Mouse (Mus musculus) right cerebral cortex, postnatal 4 days (tissue): ENCODE results near the gene Stx6.

ENCODE experiments used
- DNase-seq: peaks from one replicate; pipeline ENCODE4 v3.0.0-alpha.2; 2022

The Stx6 gene

DNA sequence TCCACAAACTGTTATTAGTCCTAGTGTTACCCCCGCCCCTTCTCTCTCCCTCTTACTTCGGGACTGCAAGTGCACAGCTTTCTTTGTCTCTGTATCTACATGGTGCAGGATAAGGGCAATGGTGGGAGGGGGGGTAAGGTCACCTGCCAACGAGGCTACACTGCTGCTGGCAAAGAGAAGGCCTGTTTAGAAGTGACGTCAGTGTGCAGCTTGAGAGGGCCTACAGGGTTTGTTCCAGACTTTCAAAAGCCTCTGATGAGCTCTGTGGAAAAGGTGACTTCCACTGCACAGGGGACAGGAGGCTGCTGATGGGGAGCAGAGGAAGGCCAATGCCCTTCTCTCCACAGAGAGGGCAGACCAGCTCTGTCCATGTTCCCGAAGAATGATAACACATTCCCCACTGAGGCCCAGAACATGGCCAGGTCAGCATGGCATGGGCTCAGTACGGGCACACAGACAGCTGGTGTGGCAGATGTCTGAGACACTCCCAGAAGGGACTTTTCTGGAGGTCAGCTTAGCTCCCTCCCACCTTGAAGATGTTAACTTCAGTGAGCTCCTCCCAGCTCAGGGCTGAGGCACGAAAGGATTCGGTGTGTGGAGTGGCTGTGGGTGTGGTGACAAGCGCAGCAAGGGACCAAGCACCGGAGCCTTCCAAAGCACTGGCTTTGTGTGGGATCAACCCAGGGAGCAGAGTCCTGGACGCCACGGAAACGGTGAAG, 78.0 kb downstream of the Stx6 start:
- no peak for DNase-seq

DNA sequence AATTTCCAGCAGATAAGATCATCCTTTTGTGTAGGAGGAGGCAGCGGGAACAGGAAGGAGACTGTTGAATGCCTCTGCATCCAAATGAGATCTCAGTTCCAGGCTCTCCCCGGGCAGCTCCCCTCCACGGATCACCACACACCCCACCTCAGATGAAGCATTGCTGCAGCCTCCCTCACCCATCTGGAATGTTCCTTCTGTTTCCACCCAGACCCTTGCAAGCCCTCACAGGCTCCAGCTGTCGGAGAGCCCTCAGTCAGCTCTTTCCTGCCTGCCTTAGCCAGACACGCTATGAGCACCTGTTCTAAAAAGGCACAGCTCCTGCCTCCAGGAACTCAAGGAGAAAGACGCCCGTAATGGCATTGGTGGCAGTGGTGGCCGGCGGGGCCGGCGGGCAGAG, 78.9 kb downstream of the Stx6 start:
- DNase-seq: no peak

DNA sequence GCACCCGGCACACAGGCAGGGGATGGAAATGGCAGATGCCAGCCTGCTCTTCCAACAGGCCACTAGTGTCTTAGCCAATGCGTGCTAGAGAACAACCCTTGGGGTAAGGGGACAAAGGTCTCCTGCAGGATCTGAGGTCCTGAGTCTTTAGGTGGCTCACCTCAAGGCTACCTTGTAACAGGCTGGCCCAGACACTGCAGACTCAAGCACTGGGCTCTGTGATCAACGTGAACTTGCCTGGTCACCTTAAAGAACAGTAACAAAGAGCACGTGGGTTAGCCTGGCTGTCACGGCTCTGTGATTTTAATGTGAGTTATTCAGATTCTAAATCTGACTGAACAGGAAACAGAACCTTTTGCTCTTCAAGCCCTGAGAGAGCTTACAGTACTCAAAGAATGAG, 79.6 kb downstream of the Stx6 start:
- no peak for DNase-seq

DNA sequence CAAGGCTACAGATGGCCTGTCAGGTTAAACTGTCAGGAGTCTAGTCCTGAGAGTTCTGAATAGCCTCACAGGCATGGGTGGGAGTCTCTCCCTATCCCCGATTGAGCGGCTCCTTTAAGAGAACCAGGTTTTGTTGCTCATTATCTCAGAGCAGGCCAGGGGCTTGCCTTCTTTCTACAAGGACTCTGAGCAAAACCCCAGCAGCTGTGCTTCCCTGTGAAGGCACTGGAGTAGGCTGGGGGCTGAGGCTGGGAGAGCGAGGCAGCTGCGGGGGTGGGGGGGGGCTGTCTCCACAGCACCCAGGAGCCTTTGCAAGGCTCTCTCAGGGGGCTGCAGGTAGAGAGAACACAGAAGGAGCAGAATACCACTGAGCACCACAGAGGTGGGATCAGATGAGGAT, 80.7 kb downstream of the Stx6 start:
- no peak for DNase-seq

DNA sequence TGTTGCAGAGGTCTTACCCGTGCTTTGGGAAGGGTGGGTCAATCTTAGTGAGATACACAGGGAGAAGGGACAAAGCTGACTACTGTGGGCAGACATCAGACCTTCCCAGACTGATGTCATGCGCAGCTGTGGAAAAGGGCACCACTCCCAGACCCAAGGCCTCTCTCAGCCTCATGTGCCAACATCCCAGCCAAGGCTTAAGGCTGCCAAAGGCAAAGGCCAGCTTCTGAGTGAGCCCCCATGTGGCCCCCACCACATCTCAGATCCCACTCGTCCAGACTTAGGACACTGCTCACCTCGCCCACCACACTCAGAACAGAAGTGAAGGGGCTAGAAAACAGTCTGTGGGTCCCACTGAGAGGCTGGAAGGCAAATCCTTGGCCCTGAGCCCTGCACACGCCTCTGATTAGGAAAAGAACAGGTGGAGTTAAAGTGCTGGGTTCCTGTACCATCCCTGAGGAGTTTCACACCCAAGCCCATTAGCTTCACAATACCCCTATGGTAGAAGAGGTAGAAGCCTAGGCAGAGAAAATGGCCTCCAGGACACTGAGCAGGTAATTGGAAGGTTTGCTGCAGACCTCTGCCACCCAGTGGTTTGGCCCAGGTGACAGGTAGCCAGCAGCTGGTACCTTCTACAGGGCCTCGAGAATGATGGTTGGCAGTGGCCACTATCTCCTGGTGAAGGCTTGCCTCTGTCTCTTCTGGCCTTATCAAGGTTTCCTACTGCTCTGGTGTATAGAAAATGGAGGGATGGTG, 81.6 kb downstream of the Stx6 start:
- DNase-seq: no peak

DNA sequence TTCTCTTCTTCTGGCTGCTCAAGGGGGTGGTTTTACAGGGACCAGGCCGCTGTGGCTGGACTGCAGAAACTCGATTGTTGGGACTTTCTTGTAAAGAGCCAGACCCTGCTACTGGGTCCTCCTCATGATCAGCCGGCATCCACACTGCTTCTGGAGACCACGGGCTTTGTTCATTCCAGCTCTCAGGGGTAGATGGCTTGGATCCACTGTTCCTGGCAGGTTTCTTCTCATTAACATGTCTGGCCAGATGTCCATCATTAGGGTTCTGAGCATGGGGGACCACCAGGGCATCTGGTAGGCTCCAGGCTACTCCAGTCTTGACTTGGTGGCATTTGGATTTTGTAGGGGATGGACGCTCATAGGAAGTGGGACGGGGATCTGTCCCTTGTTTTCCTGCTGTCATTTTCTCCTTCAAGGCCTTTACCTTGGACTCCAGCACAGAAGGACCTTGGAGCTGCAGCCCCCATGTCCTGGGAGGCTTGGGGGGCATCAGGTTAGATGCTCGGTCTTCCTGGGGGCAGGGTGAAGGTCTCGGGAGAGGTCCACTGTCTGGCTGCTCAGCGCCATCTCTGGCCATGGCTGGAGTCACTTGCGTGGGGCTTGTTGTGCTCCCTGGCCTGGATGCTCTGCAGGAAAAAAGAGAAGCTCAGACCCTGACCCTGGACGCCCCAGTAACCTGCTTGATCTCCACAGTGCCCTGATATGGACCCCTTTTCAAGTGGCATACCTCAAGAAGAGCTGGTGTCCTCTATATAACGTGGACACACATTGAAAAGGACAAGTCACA, 83.4 kb downstream of the Stx6 start:
- DNase-seq: no peak

DNA sequence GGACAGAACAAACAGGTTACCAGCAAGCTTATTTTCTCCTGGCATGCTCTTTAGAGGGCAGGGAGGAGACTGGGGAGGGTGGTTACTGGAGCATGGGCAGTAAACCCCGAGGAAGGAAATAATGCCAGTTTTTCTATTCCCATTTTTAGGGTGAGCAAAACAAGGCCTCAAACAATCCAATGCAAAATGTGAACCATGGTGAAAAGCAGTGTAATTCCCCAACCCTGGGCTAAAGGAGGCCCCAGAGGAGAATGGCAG, 83.9 kb downstream of the Stx6 start:
- no peak for DNase-seq

DNA sequence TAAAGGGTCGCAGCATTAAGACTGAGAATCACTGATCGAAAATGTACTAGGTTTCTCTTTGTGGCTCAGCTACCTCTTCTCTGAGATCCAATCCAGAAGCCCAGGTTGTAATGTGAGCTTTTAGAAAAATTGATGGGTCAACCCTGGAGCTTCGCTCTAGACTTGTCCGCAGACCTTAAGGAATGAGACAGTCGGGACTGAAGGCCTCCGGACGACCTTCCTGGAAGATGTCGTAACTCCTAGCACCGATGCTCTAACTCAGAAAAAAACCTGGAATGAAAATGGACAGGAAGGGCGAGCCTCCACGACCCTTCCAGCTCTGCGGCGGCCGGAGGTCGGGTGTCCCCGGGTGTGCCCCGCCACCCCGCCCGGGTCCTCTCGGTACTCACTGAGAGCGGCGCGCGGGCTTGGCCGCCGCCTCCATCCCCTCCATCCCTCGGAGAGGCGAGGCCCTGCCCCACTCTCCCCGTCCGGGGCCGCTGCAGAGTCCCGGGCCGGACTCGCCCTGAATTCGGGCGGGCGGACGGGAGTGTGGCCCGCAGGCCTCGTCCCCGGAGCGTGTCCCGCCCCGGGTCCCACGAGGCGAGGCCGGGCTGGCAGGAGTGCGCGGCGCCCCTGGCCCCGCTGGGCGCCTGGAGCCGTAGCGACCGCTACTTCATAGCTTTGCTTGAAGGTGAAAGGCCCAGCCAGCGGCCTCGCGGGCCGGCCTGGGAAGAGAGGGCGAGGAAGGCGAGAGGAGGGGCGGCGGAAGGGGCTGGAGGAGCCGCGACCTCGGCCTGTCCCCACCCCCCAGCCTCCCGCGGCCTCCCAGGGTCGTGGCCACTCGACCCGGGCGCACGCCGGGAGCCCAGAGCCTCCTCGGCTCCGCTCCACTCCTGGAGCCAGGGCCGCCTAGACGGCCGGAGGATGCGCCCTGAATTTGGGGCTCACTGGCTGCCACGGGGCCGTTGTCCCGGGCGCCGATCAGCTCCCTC, 85.6 kb downstream of the Stx6 start, which contains the start of gene BC034090:
Gene BC034090, minus strand, starts transcription at position 648 of the 974 bp plus-strand sequence.
- DNase-seq: no peak

DNA sequence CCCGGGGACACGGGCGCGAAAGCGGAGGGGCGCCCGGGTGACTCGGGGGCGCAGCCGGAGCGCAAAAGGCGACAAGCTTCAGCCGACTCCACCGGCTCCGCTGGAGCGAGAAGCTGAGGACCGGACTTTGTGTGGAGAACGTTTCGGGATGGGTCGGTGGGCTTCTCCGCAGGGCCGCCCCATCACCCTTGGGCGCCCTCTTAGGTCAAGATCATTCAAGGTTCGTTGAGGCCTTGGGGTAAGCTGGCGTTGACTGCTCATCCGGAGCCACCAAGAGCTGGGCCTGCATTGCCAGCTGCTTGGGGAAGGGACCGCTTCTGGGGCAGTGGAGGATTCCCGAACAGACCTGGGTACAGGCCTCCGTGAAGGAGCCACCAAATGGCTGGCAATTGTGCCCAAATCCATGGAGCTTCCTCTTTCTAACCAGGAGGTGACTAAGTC, 86.3 kb downstream of the Stx6 start:
- DNase-seq: no peak

DNA sequence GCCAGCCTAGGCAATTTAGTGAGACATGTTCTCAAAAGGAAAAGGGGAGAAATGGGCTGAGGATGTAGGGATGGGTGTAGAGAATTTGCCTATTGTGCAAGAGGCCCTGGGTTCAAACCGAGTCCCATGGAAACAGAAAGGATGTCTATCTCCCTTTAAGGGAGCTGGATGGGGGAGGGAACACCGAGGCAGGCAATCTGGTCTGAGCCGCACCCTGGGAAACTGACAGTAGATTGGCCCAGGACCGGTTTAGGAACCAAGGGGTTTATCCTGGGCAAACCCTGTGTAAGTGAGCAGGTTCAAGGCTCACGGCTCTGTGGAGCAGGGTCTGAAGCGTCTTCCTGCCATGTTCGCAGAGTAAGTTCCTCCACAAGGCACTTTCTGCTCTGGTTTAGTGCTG, 87.0 kb downstream of the Stx6 start:
- no peak for DNase-seq

DNA sequence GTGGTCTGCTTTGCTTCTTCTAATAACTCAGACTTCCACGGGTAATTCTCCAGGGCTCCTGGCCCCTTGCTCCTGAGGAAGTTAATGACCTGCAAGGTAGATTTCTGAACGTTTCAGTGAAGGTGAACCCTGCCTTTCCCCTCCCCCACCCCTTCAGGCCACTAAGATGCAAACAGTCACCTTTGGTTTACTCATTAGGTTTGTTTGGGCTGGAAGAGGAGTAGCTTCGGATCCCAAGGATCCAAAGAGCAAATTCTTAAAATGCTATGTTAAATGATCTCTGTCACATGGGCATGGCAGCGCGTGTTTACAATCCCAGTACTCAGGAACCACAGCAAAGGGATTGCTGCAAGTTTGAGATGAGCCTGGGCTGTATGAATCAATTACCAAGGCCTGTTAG, 88.9 kb downstream of the Stx6 start:
- DNase-seq: no peak

DNA sequence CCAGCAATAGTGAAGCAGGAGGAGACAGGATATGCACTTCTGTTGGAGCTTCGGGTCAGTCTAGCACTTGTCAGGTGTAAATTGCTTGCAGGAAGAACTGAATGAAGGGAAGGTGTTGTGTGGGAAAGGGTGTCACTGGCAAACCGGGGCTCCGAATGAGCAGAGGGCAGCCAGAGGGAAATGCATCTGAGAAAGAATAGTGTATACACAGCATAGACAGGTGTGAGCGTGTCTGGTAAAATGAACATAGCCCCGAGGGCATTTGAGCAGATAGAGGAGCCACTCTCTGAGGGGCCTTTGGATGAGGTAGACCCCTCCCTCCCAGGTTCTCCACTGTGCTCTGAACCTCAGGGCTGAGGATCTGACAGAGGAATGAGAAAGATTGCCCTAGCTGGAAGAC, 89.5 kb downstream of the Stx6 start:
- DNase-seq: no peak

DNA sequence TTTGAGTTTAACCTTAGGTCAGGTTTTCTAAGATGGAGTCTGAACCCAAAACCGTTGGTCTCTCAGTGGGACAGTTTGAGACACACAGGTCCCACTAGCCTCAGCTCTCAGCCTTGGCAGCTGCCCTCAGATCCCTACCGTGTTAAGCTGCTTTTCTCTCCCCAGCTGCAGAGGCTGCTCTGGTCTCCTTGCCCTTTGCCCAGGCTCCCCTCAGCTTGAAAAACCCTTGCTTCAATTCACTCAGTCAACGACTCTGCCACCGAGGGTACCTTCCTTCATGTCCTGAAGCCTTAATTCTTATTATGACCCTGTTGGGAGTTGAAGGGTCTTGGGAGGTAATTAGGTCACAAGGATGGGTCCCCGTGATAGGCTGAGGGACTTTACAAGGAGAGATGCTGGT, 91.4 kb downstream of the Stx6 start:
- DNase-seq: no peak

DNA sequence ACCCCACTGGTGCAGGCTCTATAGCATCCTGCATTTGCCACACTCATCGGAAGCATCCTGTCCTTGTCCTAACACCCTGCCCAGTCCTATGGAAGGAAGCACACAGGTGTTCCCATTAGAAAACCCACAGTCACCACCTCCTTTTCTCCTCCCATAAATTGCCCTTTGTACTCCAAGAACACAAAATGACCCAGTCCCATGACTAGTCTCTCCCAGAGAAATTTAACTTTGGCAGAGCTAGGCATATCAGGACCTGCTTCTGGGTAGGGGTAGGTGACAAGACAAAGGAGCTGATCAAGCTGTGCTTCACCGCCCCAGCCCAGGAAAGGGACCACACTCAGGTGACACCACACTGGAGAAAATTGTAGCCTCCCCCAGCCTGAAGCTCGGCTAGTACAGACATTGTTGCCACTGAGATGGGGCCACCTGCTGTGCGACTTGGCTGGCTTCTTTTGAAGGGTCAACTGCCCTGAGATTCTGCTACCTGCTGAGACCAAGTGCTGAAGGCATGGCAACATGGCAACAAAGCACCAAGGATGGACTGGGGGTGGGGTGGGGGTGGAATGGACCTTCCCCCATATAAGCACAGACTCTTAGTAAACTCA, 92.1 kb downstream of the Stx6 start:
- no peak for DNase-seq

DNA sequence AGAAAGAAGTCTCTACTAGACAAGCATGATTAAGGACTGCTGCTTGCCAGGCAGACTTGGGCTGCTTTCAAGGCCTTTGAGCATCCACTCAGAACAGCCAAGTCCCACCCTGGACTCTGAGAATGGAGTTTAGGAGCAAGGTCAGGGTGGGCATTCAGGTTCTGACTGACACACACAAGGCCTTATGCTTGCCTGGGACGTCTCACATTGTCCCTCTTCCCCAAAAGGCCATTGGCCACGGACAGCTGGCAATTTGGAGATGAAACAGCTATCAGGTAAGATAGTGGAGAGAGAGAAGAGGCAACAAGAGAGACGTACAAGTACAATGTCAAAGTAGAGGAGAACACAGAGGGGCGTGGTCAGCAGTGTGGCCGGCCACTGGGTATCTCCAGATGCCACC, 93.1 kb downstream of the Stx6 start:
- DNase-seq: no peak

DNA sequence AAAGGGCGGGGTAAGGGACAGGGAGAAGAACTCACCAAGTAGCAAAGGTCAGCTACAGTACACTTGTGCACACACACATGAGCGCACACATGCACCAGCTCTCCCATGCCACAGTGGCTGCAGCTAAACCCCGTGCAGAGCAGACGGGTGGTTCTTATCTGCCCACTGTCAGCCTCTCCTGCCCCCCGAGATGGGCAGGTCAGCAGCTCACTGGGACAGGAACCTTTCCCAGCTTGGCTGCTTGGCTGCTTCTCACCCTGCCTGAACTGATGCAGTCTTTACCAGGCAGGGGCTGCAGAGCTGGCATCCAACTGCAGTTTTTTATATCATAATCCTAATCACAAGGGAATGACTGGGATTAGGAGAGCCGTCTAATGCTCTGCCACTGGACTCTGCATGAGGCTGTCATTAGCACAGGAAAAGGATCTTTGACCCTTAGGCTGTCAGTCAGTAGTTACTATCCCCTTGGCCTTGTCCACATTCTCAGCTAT, 94.2 kb downstream of the Stx6 start:
- DNase-seq: no peak

DNA sequence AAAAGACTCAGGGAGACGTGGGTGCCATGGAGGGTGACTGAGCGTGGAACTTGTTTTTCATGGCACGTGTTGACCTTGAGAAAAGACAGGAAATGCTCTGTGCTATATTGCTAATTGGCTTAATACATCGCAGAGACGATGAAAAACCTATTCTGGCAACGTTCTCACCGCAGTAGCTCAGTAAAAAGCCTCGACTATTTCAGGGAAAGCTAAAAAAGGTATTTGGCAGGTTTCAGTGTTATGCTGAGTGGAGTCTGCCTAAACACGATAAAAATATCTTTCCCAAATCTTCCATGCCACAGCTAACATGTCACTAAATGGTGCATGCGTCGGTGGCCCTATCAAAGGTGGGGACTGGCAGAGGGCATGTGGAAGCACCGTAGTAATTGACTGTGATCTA, 94.6 kb downstream of the Stx6 start:
- DNase-seq: no peak

DNA sequence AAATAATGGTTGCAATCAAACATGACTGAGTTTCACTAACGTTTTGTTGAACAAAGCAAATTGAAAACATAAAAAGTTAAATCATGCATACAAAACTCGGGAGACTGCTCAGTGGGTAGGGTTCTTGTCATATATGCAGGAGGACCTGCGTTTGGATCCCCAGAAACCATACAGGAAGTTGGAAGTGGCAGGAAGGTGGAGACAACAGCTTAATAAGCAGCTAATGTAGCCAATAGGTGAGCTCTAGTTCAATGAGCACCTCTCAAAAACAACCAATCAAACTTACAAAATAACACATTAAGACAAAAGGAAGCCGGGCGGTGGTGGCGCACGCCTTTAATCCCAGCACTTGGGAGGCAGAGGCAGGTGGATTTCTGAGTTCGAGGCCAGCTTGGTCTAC, 95.8 kb downstream of the Stx6 start:
- DNase-seq: no peak
